Mouse (Mus musculus): ENCODE measurements around the gene Pid1.

DNA sequence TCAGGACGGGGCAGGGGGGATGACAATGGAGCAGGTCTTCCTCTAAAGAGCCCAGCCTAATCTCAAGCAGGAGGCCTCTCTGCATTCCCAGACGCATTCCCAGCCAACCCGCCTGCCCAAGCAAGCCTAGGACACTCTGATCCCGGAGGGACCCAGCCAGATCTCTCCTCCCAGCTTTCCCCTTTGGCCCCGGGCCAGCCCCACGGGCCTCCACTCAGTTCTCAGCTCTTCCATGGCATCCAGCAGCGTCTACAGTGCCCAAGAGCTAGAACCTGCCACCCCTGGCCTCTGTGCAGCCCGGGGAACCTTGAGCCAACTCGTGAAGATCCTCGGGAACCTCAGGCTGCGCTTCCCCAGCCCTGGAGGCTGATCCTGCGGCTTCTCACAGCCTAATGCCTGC is 40.9 kb upstream of the Pid1 start:
- no peak for TF ChIP-seq ZKSCAN1 (IDR thresholded peaks at IDR 0.05; ENCODE audit: borderline replicate concordance, low read depth, low read length)
- no peak for TF ChIP-seq NRF1 (IDR thresholded peaks at IDR 0.05; ENCODE audit: low read depth, low read length)
- no peak for TF ChIP-seq RAD21 (IDR thresholded peaks at IDR 0.05; ENCODE audit: low read depth, low read length)
- no peak for TF ChIP-seq KAT2A (IDR thresholded peaks at IDR 0.05; ENCODE audit: insufficient replicate concordance, low read length)
- no peak for TF ChIP-seq USF2 (conservative IDR thresholded peaks at IDR 0.05; ENCODE audit: low read depth, low read length)
- no peak for TF ChIP-seq CTCF (conservative IDR thresholded peaks at IDR 0.05 in 1 of 2, IDR thresholded peaks at IDR 0.05 in 1 of 2; ENCODE audit: low read depth in 2 of 2, low read length in 2 of 2)
- no peak for TF ChIP-seq BHLHE40 (IDR thresholded peaks at IDR 0.05; ENCODE audit: low read depth, low read length)
- no peak for TF ChIP-seq UBTF (IDR thresholded peaks at IDR 0.05; ENCODE audit: low read depth, low read length)
- no peak for TF ChIP-seq ZC3H11A (IDR thresholded peaks at IDR 0.05; ENCODE audit: low read depth, low read length)

All from CH12.LX (cell line).